Mouse (Mus musculus) forebrain, embryonic 13.5 days (tissue): ENCODE results near the gene Iqch. TPM values are rescaled to one million over a fixed set of nuclear protein-coding genes. Genes with fewer than 3 reads are reported as not detected.
"Not testable (repeated sequence)": the region's sequence is repeated elsewhere in the genome, so short reads cannot be mapped to it uniquely, and the experiment has no call there.

Experiments used
- ATAC-seq: fragments of 200-750 bp; cut with Nextera tagmentation; 2 replicates; pipeline ENCODE4 v1.8.0; 2017
- H3K27ac ChIP-seq: fragments of 300-500 bp; sonication (generic); 2 replicates; pipeline ENCODE4 v1.5.1; 2015; ENCODE audit warnings: inconsistent platforms, mild to moderate bottlenecking, moderate library complexity
- H3K27me3 ChIP-seq: fragments of 300-500 bp; sonication (generic); 2 replicates; pipeline ENCODE4 v1.6.1; 2015; ENCODE audit warnings: mild to moderate bottlenecking, inconsistent platforms
- H3K36me3 ChIP-seq: fragments of 300-500 bp; sonication (generic); 2 replicates; pipeline ENCODE4 v1.6.1; 2015; ENCODE audit warnings: mild to moderate bottlenecking, inconsistent platforms; ENCODE audit not compliant: poor library complexity, severe bottlenecking
- H3K4me1 ChIP-seq: fragments of 300-500 bp; sonication (generic); 2 replicates; pipeline ENCODE4 v1.6.1; 2015; ENCODE audit warnings: inconsistent platforms
- H3K4me2 ChIP-seq: fragments of 300-500 bp; sonication (generic); 2 replicates; pipeline ENCODE4 v1.6.1; 2015; ENCODE audit warnings: inconsistent platforms, mild to moderate bottlenecking, moderate library complexity
- H3K4me3 ChIP-seq: fragments of 300-500 bp; sonication (generic); 2 replicates; pipeline ENCODE4 v1.5.1; 2015; ENCODE audit warnings: mild to moderate bottlenecking, inconsistent platforms
- H3K9ac ChIP-seq: fragments of 300-500 bp; sonication (generic); 2 replicates; pipeline ENCODE4 v1.6.1; 2015; ENCODE audit warnings: mild to moderate bottlenecking, inconsistent platforms
- H3K9me3 ChIP-seq: fragments of 300-500 bp; sonication (generic); replicated peaks from 2 replicates; pipeline ENCODE4 v1.6.1; 2016; ENCODE audit warnings: inconsistent platforms
- WGBS: fragments of 180-500 bp; shearing (Covaris S2); methylation state at CpG from one replicate; pipeline ENCODE4 v1.1.7; 2015; 5-methylcytosine and 5-hydroxymethylcytosine counted together
- polyA plus RNA-seq: library from polyadenylated mRNA; unstranded; fragments of >200 nt; fragmentation: Nextera tagmentation; extraction: Ambion mirVana; gene quantifications from 2 replicates; pipeline ENCODE4 v1.2.1, GENCODE M21; 2015

The Iqch gene
- polyA plus RNA-seq, 1 experiment from 2014 or later: 0.06 TPM

DNA sequence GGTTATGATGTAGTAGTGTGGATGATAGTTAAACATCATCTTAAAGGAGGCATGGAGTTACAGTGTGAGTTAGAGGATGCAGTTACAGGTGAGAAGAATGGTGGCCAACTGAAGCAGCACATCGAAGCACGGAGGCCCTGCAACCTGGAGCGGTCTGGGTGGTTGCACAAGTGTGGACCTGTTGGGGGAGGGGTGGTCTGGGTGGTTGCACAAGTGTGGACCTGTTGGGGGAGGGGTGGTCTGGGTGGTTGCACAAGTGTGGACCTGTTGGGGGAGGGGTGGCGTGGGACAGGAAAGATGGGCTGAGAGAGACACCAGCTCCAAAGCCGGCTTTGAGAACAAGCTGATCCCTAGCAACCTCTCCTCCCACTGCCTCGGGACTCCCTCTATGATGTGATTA, 51.6 kb downstream of the Iqch start:
- not testable (repeated sequence) for H3K4me2 ChIP-seq

DNA sequence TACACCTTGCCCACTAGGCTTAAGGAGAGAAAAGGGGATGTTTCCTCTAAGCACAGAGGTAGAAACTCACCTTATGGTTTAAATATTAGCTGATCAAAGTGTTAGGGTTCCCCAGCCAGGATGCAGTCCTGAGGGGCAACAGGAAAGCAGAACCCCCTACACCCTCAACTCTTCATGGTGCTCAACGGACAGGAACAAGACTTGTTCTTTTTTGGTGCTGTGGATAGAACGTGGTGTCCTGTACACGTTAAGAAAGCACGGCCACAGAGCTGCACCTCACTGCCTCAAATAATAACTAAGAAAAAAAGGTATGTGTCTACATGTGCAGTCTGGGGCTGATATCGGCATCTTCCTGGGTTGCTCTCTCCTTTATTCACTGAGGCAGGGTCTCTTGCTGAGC, 53.3 kb downstream of the Iqch start:
- H3K4me1 ChIP-seq: no peaks in the 10 kb centered on the region
- no peak overlapping the region for H3K4me2 ChIP-seq
- WGBS: 94% methylated on average over 5 of the region's 5 CpGs
- H3K27ac ChIP-seq: no peak overlapping the region
- peaks cover 13% of the 10 kb centered on the region for H3K27me3 ChIP-seq
- no peak for ATAC-seq
- no peaks in the 10 kb centered on the region for H3K36me3 ChIP-seq
- H3K4me3 ChIP-seq: no peak overlapping the region
- no peaks in the 10 kb centered on the region for H3K9me3 ChIP-seq
- H3K9ac ChIP-seq: no peak overlapping the region

More for the DNA sequence above, 51.6 kb downstream of the Iqch start:
- H3K9ac ChIP-seq, H3K36me3 ChIP-seq, H3K9me3 ChIP-seq, ATAC-seq, H3K27ac ChIP-seq, H3K4me3 ChIP-seq, H3K4me1 ChIP-seq: not testable (repeated sequence)
- 83% methylated on average over 6 of the region's 6 CpGs for WGBS
- H3K27me3 ChIP-seq: peaks cover 16% of the 10 kb centered on the region

- H3K4me3 ChIP-seq: no peak overlapping the region
- 70% methylated on average over 7 of the region's 7 CpGs for WGBS
- H3K27me3 ChIP-seq: peaks cover 18% of the 10 kb centered on the region
- H3K27ac ChIP-seq: no peak overlapping the region
- no peaks in the 10 kb centered on the region for H3K4me1 ChIP-seq
- H3K9me3 ChIP-seq: no peaks in the 10 kb centered on the region
- no peaks in the 10 kb centered on the region for H3K36me3 ChIP-seq
- no peak overlapping the region for H3K9ac ChIP-seq
- no peak for ATAC-seq
- H3K4me2 ChIP-seq: no peak overlapping the region
These were observed 60.4 kb downstream of the Iqch start for GRCm38 (mm10) chr9:63541926-63542325.

- Histone ChIP-seq H3K9ac (no peak overlapping the region), H3K27me3 (peaks cover 21% of the 10 kb centered on the region), H3K4me3 (no peak overlapping the region), H3K36me3 (no peaks in the 10 kb centered on the region), H3K4me2 (no peak overlapping the region), H3K4me1 (no peaks in the 10 kb centered on the region), H3K9me3 (no peaks in the 10 kb centered on the region), H3K27ac (no peak overlapping the region)
- 82% methylated on average over 7 of the region's 7 CpGs for WGBS
- no peak for ATAC-seq
These were observed 61.0 kb downstream of the Iqch start for GRCm38 (mm10) chr9:63541301-63541700.

GRCm38 (mm10) chr9:63537489-63537888, 64.8 kb downstream of the Iqch start:
- no peak overlapping the region for H3K4me2 ChIP-seq
- ATAC-seq: no peak
- WGBS: 92% methylated on average over 4 of the region's 4 CpGs
- H3K9me3 ChIP-seq: no peaks in the 10 kb centered on the region
- H3K9ac ChIP-seq: no peak overlapping the region
- no peak overlapping the region for H3K27ac ChIP-seq
- H3K36me3 ChIP-seq: no peaks in the 10 kb centered on the region
- peaks cover 45% of the 10 kb centered on the region for H3K27me3 ChIP-seq
- no peak overlapping the region for H3K4me3 ChIP-seq
- peaks cover 31% of the 10 kb centered on the region for H3K4me1 ChIP-seq

- 9% methylated on average over 6 of the region's 6 CpGs for WGBS
- peak overlapping the region; percentile 19 for H3K4me2 ChIP-seq
- ATAC-seq: peak; percentile 83
These were observed 67.3 kb downstream of the Iqch start for GRCm38 (mm10) chr9:63535042-63535441.

GRCm38 (mm10) chr9:63534371-63534780, 67.9 kb downstream of the Iqch start:
- peak overlapping the region; percentile 55; the same call in 1 of the 2 replicates for H3K27ac ChIP-seq
- no peak overlapping the region for H3K9ac ChIP-seq
- H3K4me1 ChIP-seq: peaks cover 31% of the 10 kb centered on the region
- H3K36me3 ChIP-seq: no peaks in the 10 kb centered on the region
- H3K4me3 ChIP-seq: no peak overlapping the region
- 3% methylated on average over 7 of the region's 7 CpGs for WGBS
- H3K4me2 ChIP-seq: 0 out of 2 replicates have a peak overlapping the region, but pooled peaks have one; percentile 19
- H3K9me3 ChIP-seq: no peaks in the 10 kb centered on the region
- ATAC-seq: no peak
- peaks cover 60% of the 10 kb centered on the region for H3K27me3 ChIP-seq

More at GRCm38 (mm10) chr9:63535042-63535441, 67.3 kb downstream of the Iqch start:
- Histone ChIP-seq H3K9me3 (no peaks in the 10 kb centered on the region), H3K27me3 (peaks cover 53% of the 10 kb centered on the region), H3K9ac (no peak overlapping the region), H3K4me1 (peaks cover 31% of the 10 kb centered on the region), H3K27ac (peak overlapping the region; percentile 55), H3K4me3 (no peak overlapping the region), H3K36me3 (no peaks in the 10 kb centered on the region)

DNA sequence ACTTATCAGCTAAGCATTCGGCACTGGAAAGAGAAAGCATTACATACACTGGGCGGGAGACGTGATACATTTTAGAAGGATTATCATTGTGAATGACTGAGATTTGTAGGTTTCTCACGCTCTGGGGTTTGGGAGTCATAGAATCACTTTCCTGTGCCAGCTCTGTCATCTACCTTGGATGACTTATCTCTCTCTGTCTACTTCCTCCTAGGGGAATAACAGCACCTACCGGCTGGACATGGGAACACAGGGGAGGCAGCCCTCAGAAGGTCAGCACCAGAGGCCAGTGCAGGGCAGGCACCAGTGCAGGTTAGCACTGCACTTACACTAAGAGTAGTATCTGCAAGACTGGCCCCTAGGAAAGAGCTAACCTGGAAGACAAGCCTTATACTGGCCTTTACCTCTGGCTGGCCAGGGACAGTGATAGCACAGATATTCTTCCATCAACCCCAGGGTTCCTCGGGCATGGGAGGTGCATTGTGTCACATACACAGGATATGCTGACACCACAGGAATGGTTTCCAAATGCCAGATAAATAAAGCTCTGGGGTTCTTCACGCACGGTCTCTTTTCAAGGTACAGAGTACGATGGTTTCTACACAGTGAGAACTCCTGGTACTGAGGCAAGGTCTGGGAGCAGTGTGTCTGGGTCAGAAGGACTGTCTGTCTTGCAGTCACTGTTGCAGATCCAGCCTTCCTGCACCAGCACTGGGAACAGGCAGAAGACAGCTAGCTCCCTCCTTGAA, 69.2 kb downstream of the Iqch start:
- Histone ChIP-seq H3K27me3 (peaks cover 70% of the 10 kb centered on the region), H3K9ac (no peak overlapping the region)

GRCm38 (mm10) chr9:63523937-63524253, 78.4 kb downstream of the Iqch start:
- H3K4me2 ChIP-seq: peak overlapping the region; percentile 29
- H3K4me3 ChIP-seq: no peak overlapping the region
- ATAC-seq: peak; percentile 83
- H3K27me3 ChIP-seq: peaks cover 66% of the 10 kb centered on the region
- H3K27ac ChIP-seq: no peak overlapping the region
- H3K9me3 ChIP-seq: no peaks in the 10 kb centered on the region
- no peak overlapping the region for H3K9ac ChIP-seq
- no peaks in the 10 kb centered on the region for H3K36me3 ChIP-seq
- peaks cover 21% of the 10 kb centered on the region for H3K4me1 ChIP-seq
- WGBS: 22% methylated on average over 2 of the region's 2 CpGs

More for the DNA sequence above, 69.2 kb downstream of the Iqch start:
- Histone ChIP-seq H3K4me1 (peaks cover 31% of the 10 kb centered on the region), H3K36me3 (no peaks in the 10 kb centered on the region), H3K9me3 (no peaks in the 10 kb centered on the region), H3K27ac (no peak overlapping the region), H3K4me2 (no peak overlapping the region), H3K4me3 (no peak overlapping the region)
- ATAC-seq: no peak
- 69% methylated on average over 9 of the region's 9 CpGs for whole genome bisulfite sequencing

GRCm38 (mm10) chr9:63523251-63523936, 78.9 kb downstream of the Iqch start:
- H3K36me3 ChIP-seq: no peaks in the 10 kb centered on the region
- H3K4me2 ChIP-seq: peak overlapping the region; percentile 29
- H3K4me1 ChIP-seq: peaks cover 21% of the 10 kb centered on the region
- no peak overlapping the region for H3K27ac ChIP-seq
- WGBS: 23% methylated on average over 14 of the region's 14 CpGs
- H3K27me3 ChIP-seq: peaks cover 65% of the 10 kb centered on the region
- ATAC-seq: no peak
- H3K4me3 ChIP-seq: no peak overlapping the region
- H3K9ac ChIP-seq: no peak overlapping the region
- H3K9me3 ChIP-seq: no peaks in the 10 kb centered on the region

DNA sequence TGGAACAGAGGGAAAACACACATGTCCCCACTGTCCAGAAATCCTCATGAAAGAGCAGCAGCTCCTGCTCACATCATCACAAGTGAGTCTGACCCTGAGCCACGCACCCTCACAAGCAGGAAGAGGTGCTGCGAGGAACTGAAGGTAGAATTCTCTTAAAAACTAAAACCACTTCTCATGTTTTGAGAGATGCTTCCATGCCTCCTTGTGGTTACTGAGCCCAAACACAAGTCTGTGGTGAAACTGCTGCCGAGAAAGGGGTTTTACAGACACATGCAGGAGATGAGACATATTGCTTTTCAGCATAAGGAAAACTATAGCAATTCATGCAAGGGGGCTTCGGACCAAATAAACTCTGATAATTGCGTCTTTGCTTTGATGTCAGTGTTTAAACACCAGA, 89.4 kb downstream of the Iqch start:
- Histone ChIP-seq H3K27me3 (peaks cover 80% of the 10 kb centered on the region), H3K4me3 (no peak overlapping the region), H3K9ac (no peak overlapping the region), H3K36me3 (no peaks in the 10 kb centered on the region), H3K4me1 (no peaks in the 10 kb centered on the region), H3K9me3 (no peaks in the 10 kb centered on the region), H3K27ac (no peak overlapping the region), H3K4me2 (no peak overlapping the region)
- 72% methylated on average over 5 of the region's 5 CpGs for WGBS
- ATAC-seq: no peak

- no peaks in the 10 kb centered on the region for H3K4me1 ChIP-seq
- no peak overlapping the region for H3K4me3 ChIP-seq
- H3K27ac ChIP-seq: no peak overlapping the region
- H3K9ac ChIP-seq: no peak overlapping the region
- H3K36me3 ChIP-seq: no peaks in the 10 kb centered on the region
- no peak overlapping the region for H3K4me2 ChIP-seq
- H3K27me3 ChIP-seq: peaks cover 80% of the 10 kb centered on the region
- 88% methylated on average over 4 of the region's 4 CpGs for WGBS
- H3K9me3 ChIP-seq: no peaks in the 10 kb centered on the region
- ATAC-seq: no peak
These were observed 91.3 kb downstream of the Iqch start for GRCm38 (mm10) chr9:63511034-63511433.
